Mouse (Mus musculus) bone marrow, adult 2 months (tissue): Measurements from ENCODE around the gene Tacc2. TPM values are rescaled to one million over a fixed set of nuclear protein-coding genes. Genes with fewer than 3 reads are reported as not detected.

ENCODE experiments used
- H3K27ac ChIP-seq: fragments of 200-500 bp; 2 replicates; pipeline ENCODE4 v1.5.1; 2012; ENCODE audit warnings: low read depth, mild to moderate bottlenecking, control low read depth, inconsistent platforms, low read length; ENCODE audit not compliant: control insufficient read depth, poor library complexity, insufficient read depth
- H3K4me1 ChIP-seq: fragments of 200-500 bp; 2 replicates; pipeline ENCODE4 v1.6.1; 2011; ENCODE audit warnings: low read length; ENCODE audit not compliant: control insufficient read depth, insufficient read depth
- H3K4me3 ChIP-seq: fragments of 200-500 bp; replicated peaks from 2 replicates; pipeline ENCODE3; 2011; ENCODE audit warnings: mild to moderate bottlenecking, low read depth, low read length, control low read depth; ENCODE audit not compliant: control insufficient read depth
- CTCF ChIP-seq: fragments of 200-500 bp; IDR thresholded peaks from 2 replicates; pipeline ENCODE4 v1.5.1; 2011; ENCODE audit warnings: low read length, control low read depth; ENCODE audit not compliant: control insufficient read depth, insufficient read depth
- POLR2A ChIP-seq: fragments of 200-500 bp; IDR thresholded peaks from 2 replicates; pipeline ENCODE4 v1.6.1; 2011; ENCODE audit warnings: low read depth, mild to moderate bottlenecking, control low read depth, low read length, borderline replicate concordance; ENCODE audit not compliant: control insufficient read depth
- WGBS: fragments of 180-500 bp; shearing (Covaris S2); methylation state at CpG from one replicate; pipeline ENCODE4 v1.1.7; 2018; 5-methylcytosine and 5-hydroxymethylcytosine counted together
- polyA plus RNA-seq: library from polyadenylated mRNA; stranded (reverse); fragments of >200 nt; gene quantifications from 2 replicates; pipeline ENCODE4 v1.2.4, GENCODE M21; 2011; ENCODE audit warnings: low replicate concordance; ENCODE audit not compliant: missing spikeins, insufficient read depth, insufficient read length

The Tacc2 gene
- polyA plus RNA-seq, 1 experiment: 12.0 TPM

- peak overlapping the region; percentile 97 for H3K4me3 ChIP-seq
- no peak overlapping the region; the same call in 1 of the 2 replicates for H3K27ac ChIP-seq
- TF ChIP-seq CTCF: no peak
- TF ChIP-seq POLR2A: no peak
- WGBS: 40% methylated on average over 3 of the region's 3 CpGs
- H3K4me1 ChIP-seq: no peaks in the 10 kb centered on the region; the same call in 1 of the 2 replicates
Measured at GRCm38 (mm10) chr7:130545893-130546292, 31.3 kb upstream of the Tacc2 start.

- peak overlapping the region; percentile 98 for H3K27ac ChIP-seq
- WGBS: under 1% methylated on average over 7 of the region's 7 CpGs
Measured at GRCm38 (mm10) chr7:130546421-130546790, 30.8 kb upstream of the Tacc2 start.

GRCm38 (mm10) chr7:130546791-130547484 lies 30.3 kb upstream of the Tacc2 start:
- WGBS: under 1% methylated on average over 83 of the region's 84 CpGs
- Histone ChIP-seq H3K27ac (peak overlapping the region; percentile 98), H3K4me1 (no peaks in the 10 kb centered on the region; the same call in 1 of the 2 replicates), H3K4me3 (peak overlapping the region; percentile 97)
- TF ChIP-seq POLR2A: peak; percentile 67
- TF ChIP-seq CTCF: peak; percentile 89

More at GRCm38 (mm10) chr7:130546421-130546790, 30.8 kb upstream of the Tacc2 start:
- H3K4me1 ChIP-seq: no peaks in the 10 kb centered on the region; the same call in 1 of the 2 replicates
- H3K4me3 ChIP-seq: peak overlapping the region; percentile 97
- TF ChIP-seq CTCF (no peak), POLR2A (no peak)

GRCm38 (mm10) chr7:130547635-130548175 lies 29.5 kb upstream of the Tacc2 start:
- H3K27ac ChIP-seq: no peak overlapping the region
- 55% methylated on average over 12 of the region's 12 CpGs for WGBS
- no peaks in the 10 kb centered on the region; the same call in 1 of the 2 replicates for H3K4me1 ChIP-seq
- no peak for TF ChIP-seq POLR2A
- no peak for TF ChIP-seq CTCF
- H3K4me3 ChIP-seq: no peak overlapping the region

- Histone ChIP-seq H3K4me1 (no peaks in the 10 kb centered on the region), H3K4me3 (no peak overlapping the region), H3K27ac (no peak overlapping the region)
- 53% methylated on average over 5 of the region's 5 CpGs for WGBS
- TF ChIP-seq POLR2A (no peak), CTCF (no peak)
Measured at GRCm38 (mm10) chr7:130552780-130553179, 24.5 kb upstream of the Tacc2 start.

- WGBS: 78% methylated on average over 4 of the region's 4 CpGs
- Histone ChIP-seq H3K4me1 (no peaks in the 10 kb centered on the region), H3K27ac (no peak overlapping the region), H3K4me3 (no peak overlapping the region)
- TF ChIP-seq CTCF (no peak), POLR2A (no peak)
Measured at GRCm38 (mm10) chr7:130553321-130553720, 23.9 kb upstream of the Tacc2 start.

- 72% methylated on average over 5 of the region's 5 CpGs for WGBS
- Histone ChIP-seq H3K4me3 (no peak overlapping the region), H3K4me1 (no peaks in the 10 kb centered on the region), H3K27ac (no peak overlapping the region)
- TF ChIP-seq CTCF (no peak), POLR2A (no peak)
Measured at GRCm38 (mm10) chr7:130555597-130555996, 21.6 kb upstream of the Tacc2 start.

- H3K4me1 ChIP-seq: no peaks in the 10 kb centered on the region
- WGBS: 73% methylated on average over 4 of the region's 4 CpGs
- no peak overlapping the region for H3K4me3 ChIP-seq
- no peak overlapping the region for H3K27ac ChIP-seq
- no peak for TF ChIP-seq POLR2A
- TF ChIP-seq CTCF: no peak
Measured at GRCm38 (mm10) chr7:130558592-130558991, 18.6 kb upstream of the Tacc2 start.

- Histone ChIP-seq H3K4me1 (no peaks in the 10 kb centered on the region), H3K4me3 (no peak overlapping the region), H3K27ac (no peak overlapping the region)
- WGBS: 40% methylated on average over 1 of the region's 1 CpGs
- no peak for TF ChIP-seq CTCF
- TF ChIP-seq POLR2A: no peak
Measured at GRCm38 (mm10) chr7:130560933-130561332, 16.3 kb upstream of the Tacc2 start.
